Mouse (Mus musculus) embryo, embryonic 11.5 days (tissue): Measurements from ENCODE around the gene Cd274.

Source experiments
- DNase-seq: peaks from one replicate; pipeline ENCODE4 v3.0.0-alpha.2; 2012; ENCODE audit warnings: low read depth, low spot score

Cd274 gene

DNA sequence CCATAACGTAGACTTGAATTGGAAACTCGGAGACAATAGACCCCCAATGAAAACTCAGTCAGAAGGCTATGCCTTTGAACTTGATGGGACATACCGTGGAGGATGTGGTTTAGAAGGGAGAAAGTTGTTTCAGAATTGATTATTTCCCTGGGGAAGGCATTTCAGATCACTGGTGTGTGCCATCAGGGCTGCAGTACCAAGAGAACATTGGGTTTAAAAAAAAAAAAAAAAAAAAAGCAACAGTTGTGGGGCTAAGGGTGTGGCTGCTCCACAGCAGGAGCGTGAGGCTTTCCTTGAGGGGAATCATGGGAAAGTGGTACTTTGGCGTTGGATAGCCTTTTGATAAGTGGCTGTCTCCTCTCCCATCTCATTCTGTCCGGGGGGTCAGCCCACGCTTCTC lies 55.5 kb downstream of the Cd274 start:
- no peak for DNase-seq

DNA sequence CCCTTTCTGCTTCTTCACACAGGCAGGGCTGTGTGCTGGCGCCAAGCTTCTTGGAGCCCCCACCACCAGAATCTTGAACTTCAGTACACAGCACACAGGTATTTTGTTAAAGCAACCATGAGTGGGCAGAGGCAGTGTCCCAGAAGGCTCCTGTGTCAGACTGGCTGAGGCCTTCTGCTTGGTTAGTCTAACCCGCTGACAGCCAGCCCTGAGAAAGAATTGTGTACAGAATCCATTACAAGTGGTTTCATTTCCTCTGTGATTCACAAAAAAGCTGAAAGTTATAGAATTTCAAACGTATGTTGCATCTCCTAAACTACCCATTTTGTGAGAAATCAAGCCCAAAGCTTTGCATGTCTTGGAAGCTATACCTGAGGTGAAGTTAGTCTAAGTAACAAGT lies 63.3 kb downstream of the Cd274 start:
- DNase-seq, result no peak

DNA sequence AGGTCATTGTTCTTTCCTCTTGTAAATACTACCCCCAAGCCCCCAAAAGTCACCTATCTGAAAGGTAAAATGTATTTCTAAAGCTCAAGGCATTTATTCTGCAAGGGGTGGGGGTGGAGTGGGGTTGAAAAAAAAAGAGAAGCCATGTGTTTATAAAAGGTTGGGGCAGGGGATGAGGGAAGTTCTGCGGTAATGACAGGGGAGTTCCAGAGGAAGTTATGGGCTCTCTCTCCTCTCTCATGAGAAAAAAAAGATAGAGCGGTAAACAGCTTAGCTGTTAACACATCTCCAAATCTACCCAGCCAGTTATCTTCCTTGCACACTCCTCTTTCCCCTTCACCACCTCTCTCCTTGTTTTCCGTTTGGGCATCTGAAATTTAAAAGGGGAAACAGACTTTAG lies 63.7 kb downstream of the Cd274 start:
- DNase-seq, result no peak

DNA sequence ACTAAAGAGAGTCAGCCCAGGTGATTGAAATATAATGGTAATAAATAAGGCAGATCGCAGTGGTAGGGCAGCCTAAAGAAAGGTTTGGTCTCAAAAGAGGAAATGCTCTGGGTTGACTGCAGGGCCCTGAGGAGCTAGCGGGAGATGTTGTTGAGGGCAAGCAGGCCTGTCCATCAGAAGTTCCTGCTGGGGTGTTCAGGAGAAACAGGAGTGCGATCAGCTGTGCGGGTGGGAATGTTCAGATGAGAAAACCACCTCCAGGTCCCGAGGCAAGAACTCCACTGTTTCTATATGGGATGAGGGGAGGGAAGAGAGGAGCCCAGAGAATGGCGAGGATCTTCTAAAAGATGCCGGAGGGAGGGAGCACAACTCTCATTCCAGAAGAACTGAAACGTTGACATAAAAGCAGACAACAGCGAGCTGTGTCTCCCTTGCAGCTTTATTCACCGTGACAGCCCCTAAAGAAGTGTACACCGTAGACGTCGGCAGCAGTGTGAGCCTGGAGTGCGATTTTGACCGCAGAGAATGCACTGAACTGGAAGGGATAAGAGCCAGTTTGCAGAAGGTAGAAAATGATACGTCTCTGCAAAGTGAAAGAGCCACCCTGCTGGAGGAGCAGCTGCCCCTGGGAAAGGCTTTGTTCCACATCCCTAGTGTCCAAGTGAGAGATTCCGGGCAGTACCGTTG lies 69.7 kb downstream of the Cd274 start:
- no peak for DNase-seq
